Mouse (Mus musculus) limb, embryonic 11.5 days (tissue): Measurements from ENCODE around the gene Arhgap32. TPM values are rescaled to one million over a fixed set of nuclear protein-coding genes. Genes with fewer than 3 reads are reported as not detected.

Experiments
- ATAC-seq: fragments of 200-750 bp; cut with Nextera tagmentation; 2 replicates; pipeline ENCODE4 v1.8.0; 2017; ENCODE audit warnings: low read depth; ENCODE audit not compliant: insufficient number of reproducible peaks, low FRiP score, low TSS enrichment
- DNase-seq: peaks from one replicate; pipeline ENCODE4 v3.0.0-alpha.2; 2015; ENCODE audit warnings: low spot score
- H3K27ac ChIP-seq: fragments of 300-500 bp; sonication (generic); replicated peaks from 2 replicates; pipeline ENCODE4 v1.5.1; 2014; ENCODE audit warnings: low read depth, mild to moderate bottlenecking, low read length
- H3K27me3 ChIP-seq: fragments of 300-500 bp; sonication (generic); 2 replicates; pipeline ENCODE4 v1.6.1; 2014; ENCODE audit warnings: mild to moderate bottlenecking, low read length, mixed read lengths; ENCODE audit not compliant: control insufficient read depth, insufficient read depth
- H3K36me3 ChIP-seq: fragments of 300-500 bp; sonication (generic); 2 replicates; pipeline ENCODE4 v1.6.1; 2014; ENCODE audit warnings: mild to moderate bottlenecking, low read length, moderate library complexity, mixed read lengths; ENCODE audit not compliant: control insufficient read depth, insufficient read depth
- H3K4me1 ChIP-seq: fragments of 300-500 bp; sonication (generic); 2 replicates; pipeline ENCODE4 v1.6.1; 2014; ENCODE audit warnings: low read length, mixed read lengths; ENCODE audit not compliant: control insufficient read depth, insufficient read depth
- H3K4me2 ChIP-seq: fragments of 300-500 bp; sonication (generic); 2 replicates; pipeline ENCODE4 v1.6.1; 2014; ENCODE audit warnings: low read depth, mild to moderate bottlenecking, moderate library complexity; ENCODE audit not compliant: severe bottlenecking
- H3K4me3 ChIP-seq: fragments of 300-500 bp; sonication (generic); 2 replicates; pipeline ENCODE4 v1.5.1; 2014; ENCODE audit warnings: low read depth, low read length
- H3K9ac ChIP-seq: fragments of 300-500 bp; sonication (generic); 2 replicates; pipeline ENCODE4 v1.6.1; 2014; ENCODE audit warnings: mild to moderate bottlenecking, low read length
- H3K9me3 ChIP-seq: fragments of 300-500 bp; sonication (generic); 2 replicates; pipeline ENCODE4 v1.6.1; 2016; ENCODE audit warnings: low read length; ENCODE audit not compliant: control insufficient read depth
- WGBS: fragments of 180-500 bp; shearing (Covaris S2); extraction: QIAGEN DNeasy Blood & Tissue Kit; methylation state at CpG from one replicate; pipeline ENCODE4 v1.1.7; 2014; 5-methylcytosine and 5-hydroxymethylcytosine counted together
- polyA plus RNA-seq: library from polyadenylated mRNA; unstranded; fragments of >200 nt; fragmentation: Nextera tagmentation; extraction: Ambion mirVana; gene quantifications from 2 replicates; pipeline ENCODE4 v1.2.1, GENCODE M21; 2014

The Arhgap32 gene
- polyA plus RNA-seq, 1 experiment from 2014 or later = 5.3 TPM

- H3K4me1 ChIP-seq = no peaks in the 10 kb centered on the region; the same call in 1 of the 2 replicates
- no peaks in the 10 kb centered on the region for H3K27me3 ChIP-seq
- WGBS = 40% methylated on average over 5 of the region's 5 CpGs
- H3K27ac ChIP-seq = no peak overlapping the region
- no peak overlapping the region for H3K4me2 ChIP-seq
- no peak overlapping the region for H3K9ac ChIP-seq
- H3K9me3 ChIP-seq = no peaks in the 10 kb centered on the region
- H3K36me3 ChIP-seq = no peaks in the 10 kb centered on the region
- DNase-seq = no peak
- H3K4me3 ChIP-seq = no peak overlapping the region
- no peak for ATAC-seq
These were observed 108.0 kb downstream of the Arhgap32 start for GRCm38 (mm10) chr9:32223739-32224529.

GRCm38 (mm10) chr9:32224937-32225336 is 109.0 kb downstream of the Arhgap32 start:
- DNase-seq (no peak), ATAC-seq (no peak)
- Histone ChIP-seq H3K9me3 (no peaks in the 10 kb centered on the region), H3K9ac (no peak overlapping the region), H3K27me3 (no peaks in the 10 kb centered on the region), H3K36me3 (no peaks in the 10 kb centered on the region), H3K4me2 (no peak overlapping the region), H3K4me3 (no peak overlapping the region), H3K4me1 (no peaks in the 10 kb centered on the region; the same call in 1 of the 2 replicates), H3K27ac (no peak overlapping the region)
- WGBS = 69% methylated on average over 4 of the region's 4 CpGs

- H3K4me3 ChIP-seq = no peak overlapping the region
- no peak overlapping the region for H3K9ac ChIP-seq
- no peak for ATAC-seq
- H3K4me2 ChIP-seq = no peak overlapping the region
- DNase-seq = no peak
- H3K27ac ChIP-seq = no peak overlapping the region
- no peaks in the 10 kb centered on the region for H3K36me3 ChIP-seq
- H3K9me3 ChIP-seq = no peaks in the 10 kb centered on the region
- 72% methylated on average over 1 of the region's 1 CpGs for WGBS
- no peaks in the 10 kb centered on the region; the same call in 1 of the 2 replicates for H3K4me1 ChIP-seq
- no peaks in the 10 kb centered on the region for H3K27me3 ChIP-seq
These were observed 109.6 kb downstream of the Arhgap32 start for GRCm38 (mm10) chr9:32225584-32225983.

- Histone ChIP-seq H3K27ac (no peak overlapping the region), H3K36me3 (no peaks in the 10 kb centered on the region), H3K9ac (no peak overlapping the region), H3K27me3 (no peaks in the 10 kb centered on the region), H3K4me2 (no peak overlapping the region), H3K4me3 (no peak overlapping the region), H3K9me3 (no peaks in the 10 kb centered on the region), H3K4me1 (no peaks in the 10 kb centered on the region; the same call in 1 of the 2 replicates)
- no peak for DNase-seq
- WGBS = 83% methylated on average over 2 of the region's 2 CpGs
- no peak for ATAC-seq
These were observed 111.1 kb downstream of the Arhgap32 start for GRCm38 (mm10) chr9:32227034-32227433.

- 74% methylated on average over 4 of the region's 4 CpGs for WGBS
- Histone ChIP-seq H3K9ac (no peak overlapping the region), H3K9me3 (no peaks in the 10 kb centered on the region), H3K4me2 (no peak overlapping the region), H3K4me1 (no peaks in the 10 kb centered on the region), H3K36me3 (no peaks in the 10 kb centered on the region), H3K27me3 (no peaks in the 10 kb centered on the region), H3K4me3 (no peak overlapping the region), H3K27ac (no peak overlapping the region)
- DNase-seq (no peak), ATAC-seq (no peak)
These were observed 117.7 kb downstream of the Arhgap32 start for GRCm38 (mm10) chr9:32233593-32233992.

- 82% methylated on average over 3 of the region's 3 CpGs for whole genome bisulfite sequencing
- Histone ChIP-seq H3K4me1 (no peaks in the 10 kb centered on the region), H3K27ac (no peak overlapping the region), H3K4me2 (no peak overlapping the region), H3K36me3 (no peaks in the 10 kb centered on the region), H3K4me3 (no peak overlapping the region), H3K9me3 (no peaks in the 10 kb centered on the region), H3K9ac (no peak overlapping the region), H3K27me3 (no peaks in the 10 kb centered on the region)
- ATAC-seq = no peak
- DNase-seq = no peak
These were observed 119.0 kb downstream of the Arhgap32 start for GRCm38 (mm10) chr9:32234767-32235489.

- no peaks in the 10 kb centered on the region for H3K4me1 ChIP-seq
- DNase-seq = no peak
These were observed 123.0 kb downstream of the Arhgap32 start for GRCm38 (mm10) chr9:32238899-32239298.

GRCm38 (mm10) chr9:32239427-32239826 is 123.5 kb downstream of the Arhgap32 start:
- no peak overlapping the region for H3K27ac ChIP-seq
- no peak overlapping the region for H3K4me2 ChIP-seq
- no peaks in the 10 kb centered on the region for H3K9me3 ChIP-seq
- no peak overlapping the region for H3K9ac ChIP-seq
- H3K36me3 ChIP-seq = no peaks in the 10 kb centered on the region
- no peak for DNase-seq
- WGBS = 93% methylated on average over 10 of the region's 10 CpGs
- ATAC-seq = no peak
- H3K4me1 ChIP-seq = no peaks in the 10 kb centered on the region
- no peak overlapping the region for H3K4me3 ChIP-seq
- H3K27me3 ChIP-seq = no peaks in the 10 kb centered on the region

More at GRCm38 (mm10) chr9:32238899-32239298, 123.0 kb downstream of the Arhgap32 start:
- ATAC-seq = no peak
- Histone ChIP-seq H3K4me3 (no peak overlapping the region), H3K9me3 (no peaks in the 10 kb centered on the region), H3K36me3 (no peaks in the 10 kb centered on the region), H3K9ac (no peak overlapping the region), H3K4me2 (no peak overlapping the region), H3K27me3 (no peaks in the 10 kb centered on the region), H3K27ac (no peak overlapping the region)
- WGBS = 82% methylated on average over 10 of the region's 10 CpGs
